Mouse (Mus musculus) forelimb bud, embryonic 11.5 days (tissue): Measurements from ENCODE around the gene Robo1.
A peak's percentile ranks its signal among the peaks of the same experiment; 100 is the strongest.

Source experiments
- DNase-seq: peaks from one replicate; pipeline ENCODE4 v3.0.0-alpha.2; 2012; ENCODE audit warnings: low read depth, low spot score

Robo1 gene

GRCm38 (mm10) chr16:72678947-72679558 lies 370.9 kb downstream of the Robo1 start:
- DNase-seq, result no peak

GRCm38 (mm10) chr16:72685604-72686479 lies 377.7 kb downstream of the Robo1 start:
- peak; percentile 63 for DNase-seq

- peak; percentile 78 for DNase-seq
Measured at GRCm38 (mm10) chr16:72686480-72687053, 378.5 kb downstream of the Robo1 start.

GRCm38 (mm10) chr16:72687651-72688050 lies 379.5 kb downstream of the Robo1 start:
- no peak for DNase-seq

- DNase-seq, result no peak
Measured at GRCm38 (mm10) chr16:72688185-72688681, 380.1 kb downstream of the Robo1 start.

- no peak for DNase-seq
Measured at GRCm38 (mm10) chr16:72691909-72692308, 383.8 kb downstream of the Robo1 start.

GRCm38 (mm10) chr16:72693446-72694274 lies 385.6 kb downstream of the Robo1 start:
- no peak for DNase-seq

GRCm38 (mm10) chr16:72694787-72695186 lies 386.7 kb downstream of the Robo1 start:
- no peak for DNase-seq

- DNase-seq, result no peak
Measured at GRCm38 (mm10) chr16:72699238-72700006, 391.3 kb downstream of the Robo1 start.

- no peak for DNase-seq
Measured at GRCm38 (mm10) chr16:72700297-72700696, 392.2 kb downstream of the Robo1 start.

GRCm38 (mm10) chr16:72703486-72703885 lies 395.4 kb downstream of the Robo1 start:
- no peak for DNase-seq

GRCm38 (mm10) chr16:72705851-72706250 lies 397.7 kb downstream of the Robo1 start:
- DNase-seq, result no peak

- DNase-seq, result no peak
Measured at GRCm38 (mm10) chr16:72708526-72708925, 400.4 kb downstream of the Robo1 start.

GRCm38 (mm10) chr16:72717118-72717802 lies 409.2 kb downstream of the Robo1 start:
- DNase-seq, result no peak

- DNase-seq, result peak; percentile 49
Measured at GRCm38 (mm10) chr16:72719063-72719462, 411.0 kb downstream of the Robo1 start.

- DNase-seq, result no peak
Measured at GRCm38 (mm10) chr16:72720979-72721378, 412.9 kb downstream of the Robo1 start.

GRCm38 (mm10) chr16:72721713-72722481 lies 413.8 kb downstream of the Robo1 start:
- DNase-seq, result no peak

- DNase-seq, result no peak
Measured at GRCm38 (mm10) chr16:72734234-72734633, 426.1 kb downstream of the Robo1 start.

- no peak for DNase-seq
Measured at GRCm38 (mm10) chr16:72735175-72735574, 427.1 kb downstream of the Robo1 start.
